Mouse (Mus musculus) heart, postnatal 36 days (tissue): ENCODE data around the gene Donson. TPM values are rescaled to one million over a fixed set of nuclear protein-coding genes. Genes with fewer than 3 reads are reported as not detected.
A peak's percentile ranks its signal among the peaks of the same experiment; 100 is the strongest.

Source experiments
- DNase-seq, 2 experiments: peaks; one replicate each; pipeline ENCODE4 v3.0.0; 2021 to 2022
- intact Hi-C: fragments of 180-260 bp; cut with DNase I; formaldehyde crosslinking; loops from one replicate; pipeline ENCODE4 v1.15.1; 2025
- total RNA-seq, 2 experiments: library from RNA; stranded (reverse); gene quantifications; 2 replicates each; pipeline ENCODE4 v1.2.3; 2021

Donson gene
- total RNA-seq: 1 to 10 TPM; 2.9 to 3.3 TPM

GRCm38 (mm10) chr16:91688619-91689334, at the start of gene Donson:
Gene Donson (minus strand): TSS chr16:91688770.
- DNase-seq: peak; percentile 94 to 95
- intact Hi-C loops: loop anchor here (5.0 kb wide), 1 partner anchor 41 kb away; the partner anchor contains the start of genes Gart and Son

GRCm38 (mm10) chr16:91736046-91736816, 47.7 kb upstream of the Donson start:
- no peak for DNase-seq
- intact Hi-C loops: no loop called here

- peak in 1 of 2 experiments; percentile 44 for DNase-seq
- intact Hi-C loops: no loop called here
Measured at GRCm38 (mm10) chr16:91734771-91735170, 46.2 kb upstream of the Donson start.

GRCm38 (mm10) chr16:91732816-91733215, 44.2 kb upstream of the Donson start:
- intact Hi-C loops: no loop called here
- no peak for DNase-seq

- intact Hi-C loops: no loop called here
- peak in 1 of 2 experiments; percentile 31 for DNase-seq
Measured at GRCm38 (mm10) chr16:91730446-91730845, 41.9 kb upstream of the Donson start.

- intact Hi-C loops: loop anchor here (5.0 to 10.0 kb wide), 2 partner anchors 72 to 575 kb away; partner anchors contain the start of gene Smim11
- peak; percentile 50 to 65 for DNase-seq
Measured at GRCm38 (mm10) chr16:91729821-91730441, 41.4 kb upstream of the Donson start.

GRCm38 (mm10) chr16:91729066-91729482, 40.5 kb upstream of the Donson start, which contains the start of gene Itsn1:
Gene Itsn1 (plus strand): TSS chr16:91729281.
- intact Hi-C loops: loop anchor here (5.0 to 10.0 kb wide), 2 partner anchors 73 to 576 kb away; partner anchors contain the start of gene Smim11
- peak in 1 of 2 experiments; percentile 96 for DNase-seq

- intact Hi-C loops: loop anchor here (5.0 to 10.0 kb wide), 2 partner anchors 74 to 576 kb away; partner anchors contain the start of gene Smim11
- peak; percentile 98 for DNase-seq
Measured at GRCm38 (mm10) chr16:91728123-91729065, 39.8 kb upstream of the Donson start, which contains the start of gene Cryzl1. Gene Cryzl1 (minus strand): TSS chr16:91728975.

GRCm38 (mm10) chr16:91727433-91727832, 38.9 kb upstream of the Donson start:
- no peak for DNase-seq
- intact Hi-C loops: loop anchor here (5.0 to 10.0 kb wide), 2 partner anchors 75 to 577 kb away; partner anchors contain the start of gene Smim11

- intact Hi-C loops: loop anchor here (1.0 to 10.0 kb wide), 3 partner anchors 165 to 581 kb away; partner anchors contain the start of gene Smim11
- peak; percentile 67 to 73 for DNase-seq
Measured at GRCm38 (mm10) chr16:91724247-91724646, 35.7 kb upstream of the Donson start.

GRCm38 (mm10) chr16:91717399-91717798, 28.8 kb upstream of the Donson start:
- intact Hi-C loops: no loop called here

GRCm38 (mm10) chr16:91716927-91717349, 28.4 kb upstream of the Donson start:
- intact Hi-C loops: no loop called here
- DNase-seq: peak; percentile 58

More at GRCm38 (mm10) chr16:91717399-91717798, 28.8 kb upstream of the Donson start:
- DNase-seq: no peak

- DNase-seq: no peak
Measured at GRCm38 (mm10) chr16:91710241-91710640, 21.7 kb upstream of the Donson start.

GRCm38 (mm10) chr16:91704603-91705340, 16.2 kb upstream of the Donson start:
- DNase-seq: no peak
- intact Hi-C loops: no loop called here

More at GRCm38 (mm10) chr16:91710241-91710640, 21.7 kb upstream of the Donson start:
- intact Hi-C loops: no loop called here

GRCm38 (mm10) chr16:91702771-91703188, 14.2 kb upstream of the Donson start:
- DNase-seq: no peak
- intact Hi-C loops: no loop called here

- no peak for DNase-seq
- intact Hi-C loops: no loop called here
Measured at GRCm38 (mm10) chr16:91701908-91702307, 13.3 kb upstream of the Donson start.

GRCm38 (mm10) chr16:91698995-91699394, 10.4 kb upstream of the Donson start:
- no peak for DNase-seq
- intact Hi-C loops: no loop called here

GRCm38 (mm10) chr16:91695108-91695755, 6.7 kb upstream of the Donson start:
- DNase-seq: no peak
- intact Hi-C loops: loop anchor here (2.0 kb wide), 1 partner anchor 222 kb away; no protein-coding TSS in a partner anchor
